Mouse (Mus musculus) telencephalon, adult 2 months (tissue): ENCODE measurements around the gene Tsc22d2.

Experiments
- DNase-seq: peaks from one replicate; pipeline ENCODE4 v3.0.0-alpha.2; 2011; ENCODE audit warnings: low read depth, low spot score

Tsc22d2 gene

DNA sequence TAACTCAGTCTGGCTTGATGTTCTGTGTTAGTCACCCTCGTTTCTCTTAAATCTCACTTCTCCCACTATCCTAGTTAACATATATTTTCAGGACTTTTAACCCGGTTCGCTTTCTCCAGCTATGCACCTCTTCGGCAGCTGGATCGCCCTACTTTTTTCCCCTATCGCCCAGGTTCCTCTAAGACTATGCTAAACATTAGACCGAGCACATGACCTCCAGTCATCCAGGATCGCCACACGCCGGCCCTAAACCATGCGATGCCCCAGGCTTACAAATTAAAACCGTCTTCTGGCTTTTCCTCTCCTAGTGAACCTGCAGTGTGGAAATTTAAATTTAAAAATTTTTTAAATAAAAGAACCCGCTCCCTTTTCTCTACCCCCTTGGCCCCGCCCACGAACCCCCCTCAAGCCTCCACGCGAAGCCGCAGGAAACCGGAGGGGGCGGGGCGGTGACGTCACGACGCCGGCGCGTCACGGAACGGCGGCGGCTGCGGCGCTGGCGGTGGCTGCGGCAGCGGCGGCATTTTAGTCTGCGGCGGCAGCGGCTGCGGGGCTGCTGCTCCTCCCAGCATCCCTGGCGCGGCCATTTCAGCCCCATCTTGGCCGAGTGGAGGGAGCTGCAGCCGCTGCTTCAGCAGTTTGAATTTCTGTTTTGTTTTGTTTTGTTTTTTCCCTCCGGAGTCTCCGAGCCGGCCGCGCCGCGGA, at the start of gene Tsc22d2:
Tsc22d2 (plus strand) TSS at position 482 of the 705 bp plus-strand sequence.
- peak; percentile 64 for DNase-seq

DNA sequence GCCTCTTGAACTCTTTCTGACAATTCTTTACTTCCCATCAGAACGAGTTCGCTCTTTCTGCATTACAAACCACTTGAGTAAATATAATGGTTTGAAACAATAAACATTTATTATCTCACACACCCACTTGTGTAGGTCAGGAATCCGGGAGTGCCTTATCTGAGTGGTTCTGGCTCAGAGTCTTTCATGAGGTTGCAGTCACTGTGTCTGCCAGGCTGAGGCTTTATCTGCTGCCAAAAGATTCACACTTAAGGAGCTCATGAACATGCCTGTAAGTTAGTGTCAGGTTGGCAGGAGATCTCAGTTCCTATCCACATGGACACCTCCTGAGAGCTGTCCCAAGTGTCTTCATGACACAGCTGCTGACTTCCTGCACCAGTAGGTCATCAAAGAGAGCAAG, 47.8 kb upstream of the Tsc22d2 start:
- no peak for DNase-seq

DNA sequence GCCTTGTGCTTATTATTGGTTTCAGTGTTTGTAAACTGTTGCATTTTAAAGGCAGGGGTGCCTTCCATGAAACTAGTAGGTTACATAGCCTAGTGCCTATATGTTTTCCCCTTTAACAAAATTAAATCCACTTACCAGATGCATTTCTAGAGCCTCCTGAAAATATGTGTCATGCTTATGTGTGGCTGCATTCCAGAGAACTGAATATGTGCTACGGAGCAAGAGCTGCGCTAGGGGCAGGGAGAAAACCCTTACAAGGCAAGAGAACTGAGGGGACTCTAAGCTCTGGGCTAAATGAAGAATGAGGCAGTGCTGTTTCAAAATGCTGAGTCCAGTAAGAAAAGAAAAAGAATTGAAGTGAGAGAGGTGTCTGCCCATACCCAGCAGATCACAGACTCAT, 43.7 kb upstream of the Tsc22d2 start:
- no peak for DNase-seq

DNA sequence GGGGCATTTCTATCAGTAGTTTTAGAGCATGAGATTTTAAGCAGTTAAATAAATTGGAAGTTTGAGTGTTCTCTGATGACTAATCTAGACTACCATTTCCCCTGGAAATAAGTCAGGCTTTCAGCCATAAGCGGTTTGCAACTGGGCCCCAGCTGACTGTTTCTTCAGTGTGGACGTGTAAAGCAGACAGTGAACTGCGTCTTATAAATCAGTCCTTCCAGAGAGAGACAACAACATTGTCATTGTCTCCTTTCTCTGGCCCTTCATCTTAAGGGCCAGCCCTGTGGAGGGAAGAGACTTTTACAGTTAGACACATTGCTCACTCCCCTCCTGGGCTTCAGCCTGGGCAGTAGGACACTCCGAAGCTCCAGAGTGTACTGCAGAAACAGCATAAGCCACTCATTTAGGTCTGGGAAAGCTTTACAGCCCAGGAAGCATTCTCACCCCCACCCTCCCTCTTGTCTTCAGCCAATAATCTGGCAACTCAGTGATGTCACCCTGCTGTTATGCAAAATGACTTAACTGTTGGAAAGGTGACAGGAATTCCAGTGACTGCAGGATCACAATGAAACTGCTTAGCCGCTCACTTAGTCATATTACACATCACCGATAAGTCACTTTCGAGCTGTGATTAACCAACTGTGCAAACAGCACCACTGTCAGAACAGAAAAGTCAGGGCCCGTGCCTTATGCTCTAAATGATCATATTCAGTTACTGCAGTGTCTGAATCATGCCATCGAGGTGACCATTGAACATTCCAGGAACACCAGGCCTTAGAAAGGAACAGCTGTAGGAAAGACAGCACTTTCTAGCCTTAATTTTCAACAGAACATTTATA, 42.2 kb upstream of the Tsc22d2 start:
- DNase-seq: peak; percentile 62

DNA sequence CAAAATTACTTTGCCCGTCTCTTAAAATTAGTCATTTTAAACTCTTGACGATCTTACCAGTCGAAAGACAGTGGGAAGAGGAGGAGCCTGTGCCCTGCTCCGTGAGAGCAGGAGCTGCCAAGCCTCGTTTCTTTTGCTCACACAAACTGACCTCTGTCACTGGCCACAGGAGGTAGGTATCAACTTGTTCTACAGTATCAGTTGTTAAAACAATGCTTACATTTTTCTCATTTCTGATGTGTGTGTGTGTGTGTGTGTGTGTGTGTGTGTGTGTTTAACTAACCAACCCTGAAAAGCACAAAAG, 41.7 kb upstream of the Tsc22d2 start:
- no peak for DNase-seq

DNA sequence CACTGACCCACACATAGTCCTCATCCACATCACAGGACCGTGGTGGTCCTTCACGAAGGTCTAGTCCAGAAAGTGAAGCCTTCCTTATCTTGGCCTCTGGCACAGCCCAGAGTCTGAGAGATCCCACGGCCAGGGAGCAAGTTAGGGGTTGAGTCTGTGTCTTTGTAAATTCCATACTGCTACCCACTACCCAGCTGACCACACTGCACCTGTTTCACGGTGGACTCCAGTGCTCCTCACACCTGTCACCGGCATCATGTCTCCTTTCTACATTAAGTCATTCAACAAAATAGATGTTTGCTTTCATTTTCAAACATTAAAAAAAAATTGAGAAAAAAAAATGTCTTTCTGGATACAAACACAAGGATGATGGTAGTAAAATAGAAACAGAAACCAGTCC, 40.2 kb upstream of the Tsc22d2 start:
- no peak for DNase-seq

DNA sequence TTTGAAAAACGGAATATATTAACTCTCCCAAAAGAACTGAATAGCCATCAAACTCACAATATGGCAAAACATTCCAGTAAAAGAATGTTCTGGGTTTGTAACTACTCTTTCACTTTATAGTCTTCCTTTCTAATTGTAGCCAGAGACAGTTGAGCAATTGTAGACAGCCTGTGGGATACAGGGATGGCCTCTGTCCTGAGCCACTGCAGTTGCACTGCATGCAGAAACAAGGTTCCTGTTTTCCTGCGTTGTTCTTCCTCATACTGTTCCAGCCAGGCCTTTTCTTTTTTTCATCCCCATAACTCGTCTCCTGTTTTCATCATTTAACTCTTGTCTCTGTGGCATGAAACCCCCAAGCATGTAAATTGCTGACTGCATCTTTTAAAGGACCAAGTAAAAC, 37.8 kb upstream of the Tsc22d2 start:
- DNase-seq: no peak

DNA sequence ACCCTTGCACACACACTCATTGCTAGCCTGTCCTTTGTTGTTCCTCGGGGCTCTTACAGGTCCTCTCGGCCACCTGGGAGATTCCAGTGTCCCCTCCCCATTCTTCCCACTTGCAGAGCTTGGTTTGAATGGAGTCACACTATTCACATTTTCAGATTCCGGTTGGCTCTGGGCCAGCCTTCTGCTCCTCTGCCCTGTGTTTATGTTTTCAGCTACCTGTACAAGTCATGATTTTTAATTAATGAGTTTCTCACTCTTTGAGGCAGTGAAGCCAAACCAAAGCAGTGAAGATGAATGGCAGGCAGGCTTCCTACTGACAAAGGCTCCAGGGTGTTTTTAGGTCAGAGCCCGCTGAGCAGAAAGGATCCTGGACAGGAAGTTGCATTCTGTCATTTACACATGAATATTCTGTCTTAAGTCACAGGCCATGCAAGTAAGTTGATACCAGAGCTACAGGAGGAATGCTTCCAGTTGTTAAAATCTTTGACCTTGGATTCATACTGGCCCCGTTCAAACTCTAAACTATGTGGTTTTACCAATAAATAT, 36.9 kb upstream of the Tsc22d2 start:
- no peak for DNase-seq

DNA sequence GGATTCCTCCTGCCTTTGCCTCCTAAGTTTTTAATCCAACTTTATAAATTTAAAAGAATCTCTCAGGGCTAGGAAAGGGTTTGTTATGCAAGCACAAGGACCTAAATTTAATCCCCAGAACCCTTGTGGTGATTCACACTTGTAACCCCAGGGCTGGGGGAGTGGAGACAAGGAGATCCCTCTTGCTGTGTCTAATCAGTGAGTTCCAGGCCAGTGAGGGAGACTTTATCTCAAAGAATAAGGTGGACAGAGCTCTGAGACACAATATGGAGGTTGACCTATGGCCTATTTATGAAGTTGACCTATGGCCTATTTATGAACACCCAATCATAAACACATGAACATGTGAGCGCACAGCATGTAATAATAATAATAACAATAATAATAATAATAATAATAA, 31.8 kb upstream of the Tsc22d2 start:
- DNase-seq: no peak

DNA sequence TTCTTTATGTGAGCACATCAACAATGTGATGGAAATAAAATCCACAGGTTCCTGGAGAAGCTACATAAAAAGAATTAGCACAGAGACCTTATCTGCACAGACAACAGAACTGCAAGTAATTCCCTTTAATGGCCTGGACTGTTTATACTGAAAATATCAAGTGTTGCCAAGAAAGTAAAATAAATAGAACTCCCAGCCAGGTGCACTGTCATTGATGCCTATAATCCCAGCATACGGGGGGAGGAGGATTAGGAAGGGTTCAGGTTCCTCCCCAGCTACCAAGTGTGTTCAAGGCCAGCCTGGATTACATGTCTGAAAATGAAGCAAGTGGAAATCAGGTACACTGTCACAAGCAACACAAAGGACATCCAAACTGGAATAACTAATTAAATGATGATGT, 29.5 kb upstream of the Tsc22d2 start:
- no peak for DNase-seq

DNA sequence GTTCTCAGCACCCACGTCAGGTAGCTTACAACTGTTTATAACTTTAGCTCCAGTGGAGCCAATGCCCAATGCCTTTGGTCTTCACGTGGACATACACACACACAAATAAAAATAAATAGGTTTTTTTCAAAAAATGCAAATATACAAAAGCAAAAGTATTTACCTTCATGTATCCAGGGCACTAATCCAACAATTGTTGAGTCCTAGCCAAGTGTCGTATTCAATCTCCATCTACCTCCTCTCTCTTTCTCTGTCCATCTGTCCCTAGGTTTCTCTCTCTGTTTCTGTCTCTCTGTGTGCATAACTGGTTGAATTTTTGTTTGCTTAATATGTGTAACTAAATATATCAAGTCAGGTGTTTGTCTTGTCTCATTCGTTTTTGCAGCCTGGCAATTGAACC, 25.8 kb upstream of the Tsc22d2 start:
- no peak for DNase-seq

DNA sequence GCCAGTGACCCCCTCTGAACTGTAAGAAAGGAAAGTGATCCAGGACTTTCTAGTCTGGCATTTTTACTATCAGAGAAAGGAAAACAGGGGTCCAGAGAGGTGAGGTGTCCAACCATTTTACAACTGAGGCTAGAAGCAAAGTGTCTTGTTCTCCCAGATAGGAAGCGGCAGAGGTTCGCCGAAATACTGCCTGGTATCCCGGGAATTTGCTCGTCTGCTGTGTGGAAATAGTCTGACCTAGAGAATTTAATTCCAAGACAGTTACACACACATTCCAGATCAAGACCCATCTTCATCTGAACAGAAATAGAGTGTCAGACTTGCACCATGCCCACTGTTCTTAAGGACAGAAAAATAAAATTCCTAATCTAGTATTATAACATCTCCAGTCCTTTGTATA, 16.0 kb upstream of the Tsc22d2 start:
- DNase-seq: no peak

DNA sequence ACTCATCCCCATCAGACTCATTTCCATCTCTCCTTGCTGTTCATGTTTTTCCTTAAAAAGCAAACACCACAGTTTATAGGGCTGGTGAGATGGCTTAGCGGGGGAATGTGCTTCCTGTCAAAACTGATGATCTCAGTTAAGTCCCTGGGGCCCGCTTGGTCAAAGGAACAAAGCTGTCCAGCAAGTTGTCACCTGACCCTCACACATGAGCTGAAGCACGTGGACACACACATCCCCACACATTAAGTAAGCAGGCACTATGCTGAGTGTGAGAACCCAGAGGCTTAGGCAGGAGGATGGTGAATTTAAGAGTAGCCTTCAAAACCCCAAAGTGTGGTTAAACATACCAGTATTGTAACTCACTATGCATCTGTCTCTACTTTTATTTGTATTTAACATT, 14.6 kb upstream of the Tsc22d2 start:
- no peak for DNase-seq

DNA sequence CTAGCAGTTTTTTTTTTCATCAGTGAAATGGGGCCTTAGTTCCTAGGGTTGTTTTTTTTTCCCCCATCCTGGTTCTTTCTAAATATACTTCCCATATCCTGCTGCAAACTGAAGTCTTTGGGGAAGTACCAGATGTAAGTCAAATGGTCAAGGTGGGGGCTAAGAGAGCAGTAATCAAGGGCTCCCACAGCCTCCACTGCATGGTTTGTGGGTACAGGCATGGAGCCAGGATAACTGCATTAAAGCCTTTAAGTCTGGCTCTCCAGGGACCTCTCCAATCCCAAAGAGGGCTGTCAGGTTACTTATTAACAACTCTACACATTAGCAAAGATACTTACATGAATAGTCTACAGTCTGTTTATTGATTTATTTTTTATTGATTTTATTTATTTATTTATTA, 2.8 kb upstream of the Tsc22d2 start:
- no peak for DNase-seq

DNA sequence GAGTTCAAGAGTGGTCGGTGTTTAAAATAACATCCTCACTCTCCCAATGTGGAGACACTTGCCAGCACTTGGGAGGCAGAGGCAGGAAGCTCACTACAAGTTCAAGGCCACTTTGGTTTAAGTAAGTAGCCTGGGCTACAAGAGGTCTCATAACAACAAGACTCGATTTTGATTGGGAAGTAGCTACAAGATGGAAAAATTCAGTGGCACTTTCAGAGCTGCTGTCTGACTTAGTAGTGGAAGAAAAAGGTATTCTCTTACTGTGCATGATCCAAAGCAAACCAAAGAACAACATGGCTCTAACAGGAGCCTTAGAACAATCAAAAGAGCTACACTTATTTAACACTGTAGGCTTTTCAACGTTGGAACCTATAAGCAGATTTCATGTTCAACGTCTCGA, 844 bp upstream of the Tsc22d2 start:
- no peak for DNase-seq

DNA sequence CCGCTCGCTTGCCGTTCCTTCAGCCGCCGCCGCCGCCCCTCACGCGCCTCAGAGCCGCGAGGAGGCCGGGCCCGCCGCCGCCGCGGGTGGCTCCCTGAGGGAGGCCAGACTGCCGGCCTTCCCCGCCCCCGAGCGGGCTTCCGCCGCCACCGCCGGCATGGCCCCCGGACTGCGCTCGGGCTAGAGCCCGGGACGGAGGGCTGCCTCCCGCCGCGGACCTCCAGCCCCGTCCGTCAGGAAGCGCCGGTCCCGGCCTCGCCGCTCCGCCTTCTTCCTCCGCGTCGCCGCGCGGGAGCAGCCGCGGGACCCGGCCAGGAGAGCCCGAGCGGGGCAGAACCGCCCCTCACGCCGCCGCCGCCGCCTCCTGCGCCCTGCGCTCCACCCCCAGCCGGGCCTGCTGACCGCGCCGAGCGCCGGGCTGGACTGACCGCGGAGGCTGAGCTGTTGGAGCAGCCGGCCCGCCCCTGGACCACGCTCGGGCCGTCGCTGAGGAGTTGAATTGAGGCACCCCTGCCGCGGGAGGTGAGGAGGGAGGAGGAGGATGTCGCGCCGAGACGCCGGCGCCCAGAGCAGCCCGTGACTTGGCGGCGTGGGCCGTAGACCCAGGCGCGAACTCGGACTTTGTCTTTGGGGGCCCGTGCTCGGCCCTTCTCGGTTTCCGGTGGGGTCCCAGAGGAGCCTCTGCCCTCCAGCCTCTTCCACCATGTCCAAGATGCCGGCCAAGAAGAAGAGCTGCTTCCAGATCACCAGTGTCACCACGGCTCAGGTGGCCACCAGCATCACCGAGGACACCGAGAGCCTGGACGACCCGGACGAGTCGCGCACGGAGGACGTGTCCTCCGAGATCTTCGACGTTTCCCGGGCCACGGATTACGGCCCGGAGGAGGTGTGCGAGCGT, 720 bp downstream of the Tsc22d2 start:
- DNase-seq: no peak

DNA sequence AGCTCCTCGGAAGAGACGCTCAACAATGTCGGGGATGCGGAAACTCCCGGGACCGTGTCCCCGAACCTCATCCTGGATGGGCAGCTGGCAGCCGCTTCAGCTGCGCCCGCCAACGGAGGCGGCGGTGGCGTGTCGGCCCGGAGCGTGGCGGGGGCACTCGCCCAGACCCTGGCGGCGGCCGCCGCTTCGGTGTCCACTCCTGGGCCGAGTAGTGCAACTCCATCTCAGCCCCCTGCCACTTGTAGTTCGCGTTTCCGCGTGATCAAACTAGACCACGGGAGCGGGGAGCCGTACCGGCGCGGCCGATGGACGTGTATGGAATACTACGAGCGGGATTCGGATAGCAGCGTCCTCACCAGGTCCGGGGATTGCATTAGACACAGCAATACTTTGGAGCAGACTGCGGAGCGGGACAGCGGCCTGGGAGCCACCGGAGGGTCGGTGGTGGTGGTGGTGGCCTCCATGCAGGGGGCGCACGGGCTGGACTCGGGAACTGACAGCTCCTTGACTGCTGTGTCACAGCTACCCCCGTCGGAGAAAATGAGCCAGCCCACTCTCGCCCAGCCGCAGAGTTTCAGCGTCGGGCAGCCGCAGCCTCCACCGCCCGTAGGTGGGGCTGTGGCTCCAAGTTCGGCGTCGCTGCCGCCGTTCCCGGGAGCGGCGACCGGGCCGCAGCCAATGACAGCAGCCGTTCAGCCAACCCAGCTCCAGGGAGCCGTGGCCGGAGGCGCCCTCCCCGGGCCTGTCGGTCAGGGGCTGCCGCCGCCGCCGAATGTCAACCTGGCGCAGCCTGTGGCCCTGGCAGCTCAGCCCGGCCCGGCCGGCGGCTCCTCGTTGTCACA, 1.6 kb downstream of the Tsc22d2 start:
- DNase-seq: no peak

DNA sequence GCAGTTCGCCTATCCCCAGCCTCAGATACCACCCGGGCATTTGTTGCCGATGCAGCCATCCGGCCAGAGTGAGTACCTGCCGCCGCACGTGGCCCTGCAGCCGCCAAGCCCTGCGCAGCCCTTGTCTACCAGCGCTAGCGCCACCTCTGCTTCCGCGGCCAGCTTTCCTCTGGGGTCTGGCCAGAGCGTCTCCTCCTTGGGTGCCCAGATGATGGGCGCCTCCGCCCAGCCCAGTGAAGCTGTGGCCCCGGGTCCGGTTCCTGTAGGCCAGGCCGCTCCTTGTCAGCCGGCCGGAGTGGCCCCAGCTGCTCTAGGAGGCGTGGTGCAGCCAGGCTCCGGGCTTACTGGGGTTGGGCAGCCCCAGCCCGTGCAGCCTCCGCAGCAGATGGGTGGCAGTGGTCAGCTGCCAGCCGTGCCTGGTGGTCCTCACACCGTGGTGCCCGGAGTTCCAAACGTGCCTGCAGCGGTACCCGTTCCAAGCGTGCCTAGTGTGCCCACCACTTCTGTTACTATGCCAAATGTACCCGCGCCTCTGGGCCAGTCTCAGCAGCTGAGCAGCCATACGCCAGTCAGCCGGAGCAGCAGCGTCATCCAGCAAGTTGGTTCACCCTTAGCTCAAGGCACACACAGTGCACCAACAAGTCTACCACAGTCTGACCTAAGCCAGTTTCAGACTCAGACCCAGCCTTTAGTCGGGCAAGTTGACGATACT, 2.4 kb downstream of the Tsc22d2 start:
- no peak for DNase-seq

DNA sequence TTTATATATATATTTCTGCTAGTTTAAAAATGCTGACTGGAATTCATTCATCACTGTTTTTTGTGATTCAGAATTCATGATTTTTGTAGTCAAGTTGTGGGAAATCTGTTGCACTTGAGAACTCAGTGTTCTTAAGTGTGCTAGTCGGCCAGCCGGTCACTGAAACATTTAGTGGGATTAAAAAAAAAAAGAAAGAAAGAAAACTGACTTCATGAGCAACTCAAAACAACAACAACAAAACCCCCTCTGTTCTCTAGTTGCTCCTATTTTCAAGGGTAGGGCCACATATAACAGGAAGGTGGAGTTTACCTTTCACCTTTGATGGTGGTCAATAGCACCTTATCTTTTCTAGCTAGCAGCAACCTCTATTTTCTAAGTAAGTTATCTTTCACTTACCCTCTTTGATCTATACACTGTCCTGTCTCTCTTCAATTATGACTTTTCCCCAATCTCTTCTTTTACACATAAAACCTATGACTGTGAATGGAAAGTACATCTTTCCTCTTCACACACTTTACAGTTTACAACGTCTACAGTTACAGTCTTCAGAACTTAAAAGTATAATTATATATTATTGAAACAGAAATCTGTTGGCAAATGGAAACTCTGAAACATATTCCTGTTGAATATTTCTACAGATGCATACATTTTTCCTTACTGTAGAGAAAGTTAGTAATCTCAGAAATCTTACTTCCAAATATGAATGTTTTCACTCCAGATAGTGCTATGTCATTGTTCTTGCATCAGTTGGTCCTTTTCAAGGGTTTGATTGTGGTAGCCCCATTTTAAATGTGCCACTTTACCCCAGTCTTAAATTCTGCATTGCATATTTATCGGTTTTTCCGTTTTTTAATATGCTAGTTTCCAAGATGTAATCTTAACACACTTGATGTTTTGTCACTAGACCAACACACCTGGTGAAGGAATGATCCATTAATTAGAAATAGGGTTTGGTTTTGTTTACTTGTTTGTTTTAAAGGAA, 4.5 kb downstream of the Tsc22d2 start:
- DNase-seq: no peak
